In the genomic region with DNA sequence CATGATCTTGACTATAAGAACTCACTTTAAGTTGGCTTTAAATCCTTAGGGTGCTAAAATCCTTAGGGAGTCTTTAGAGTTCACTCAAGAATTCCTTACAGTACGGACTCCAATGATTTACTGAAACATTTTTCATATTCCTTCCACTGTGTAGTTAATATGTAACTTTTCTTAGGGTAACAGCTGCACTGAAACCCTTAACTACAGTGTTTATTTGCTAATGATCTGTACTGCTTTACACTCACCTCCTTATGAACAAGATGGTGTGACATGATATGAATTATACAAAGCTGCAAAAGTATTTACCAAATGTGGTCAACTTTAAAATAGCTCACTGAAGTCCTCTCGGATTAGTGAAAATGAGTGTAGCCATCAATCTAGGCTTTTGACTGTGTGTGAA, we compare ENCODE assay signal across 22 mouse cellular contexts. TPM values are rescaled to one million over a fixed set of nuclear protein-coding genes. Genes with fewer than 3 reads are reported as not detected.
"Had no signal": no experiment of that assay in that cellular context is flagged by ENCODE, and none has a peak within 500 bp of the region (broad histone marks: within the 10 kb centered on the region; RNA-seq: fewer than 3 reads in every experiment).

No protein-coding gene starts in this region.

- H3K36me3 ChIP-seq: kidney, embryonic 15.5 days; limb, embryonic 12.5 days; limb, embryonic 15.5 days had no signal

- H3K4me3 ChIP-seq: kidney, embryonic 15.5 days; left cerebral cortex, adult 2 months; limb, embryonic 12.5 days; limb, embryonic 15.5 days; megakaryocyte, embryonic 14.5 days; midbrain, embryonic 10.5 days; midbrain, embryonic 13.5 days; myocyte; neural tube, embryonic 13.5 days had no signal

- H3K27me3 ChIP-seq: kidney, embryonic 15.5 days; limb, embryonic 12.5 days; limb, embryonic 15.5 days; megakaryocyte, embryonic 14.5 days; midbrain, embryonic 13.5 days; neural tube, embryonic 13.5 days had no signal

- H3K27ac ChIP-seq: kidney, embryonic 15.5 days; left cerebral cortex, adult 2 months; limb, embryonic 12.5 days; limb, embryonic 15.5 days; liver, embryonic 14.5 days; midbrain, embryonic 10.5 days; midbrain, embryonic 13.5 days; neural tube, embryonic 13.5 days had no signal

- DNase-seq: kidney, adult 11 months; kidney, adult 8-10 months; kidney, postnatal 10 days; kidney, postnatal 36 days; layer of hippocampus, postnatal 36 days; liver, postnatal 0 days; retina, postnatal 1 day; right cerebral cortex, postnatal 25 days; thymus, postnatal 25 days had no signal

- H3K9ac ChIP-seq: kidney, embryonic 15.5 days; limb, embryonic 12.5 days; limb, embryonic 15.5 days; liver, embryonic 14.5 days; liver, postnatal 0 days; midbrain, embryonic 13.5 days; neural tube, embryonic 13.5 days had no signal

- H3K4me2 ChIP-seq: kidney, embryonic 15.5 days; limb, embryonic 12.5 days; limb, embryonic 15.5 days; liver, embryonic 11.5 days; midbrain, embryonic 13.5 days; neural tube, embryonic 13.5 days had no signal

- ATAC-seq: liver, postnatal 0 days; lung, postnatal 0 days; midbrain, embryonic 13.5 days had no signal

- H3K9me3 ChIP-seq: kidney, embryonic 15.5 days; limb, embryonic 12.5 days; limb, embryonic 15.5 days; midbrain, embryonic 10.5 days; midbrain, embryonic 13.5 days; neural tube, embryonic 13.5 days had no signal

- H3K4me1 ChIP-seq: kidney, embryonic 15.5 days; midbrain, embryonic 10.5 days had no signal

RNA-seq across cellular contexts. Expression of gene Mab21l1, which starts 35.8 kb away (rescaled TPM):
- polyA plus RNA-seq: liver, postnatal 0 days; lung, postnatal 0 days; spleen, adult 2 months had no signal
